Mouse (Mus musculus) c-Kit-positive CD71-positive TER-119-positive erythroid progenitor cells, embryonic 14.5 days (primary cell): Measurements from ENCODE around the gene Gm5089.

ENCODE experiments used
- DNase-seq: peaks from one replicate; pipeline ENCODE4 v3.0.0-alpha.2; 2013; ENCODE audit warnings: low spot score

Gm5089 gene

GRCm38 (mm10) chr14:122386281-122387130 lies 64.4 kb downstream of the Gm5089 start:
- no peak for DNase-seq

- DNase-seq, result no peak
Measured at GRCm38 (mm10) chr14:122385758-122386157, 65.2 kb downstream of the Gm5089 start.

- no peak for DNase-seq
Measured at GRCm38 (mm10) chr14:122385238-122385534, 65.7 kb downstream of the Gm5089 start.
